In the genomic region with DNA sequence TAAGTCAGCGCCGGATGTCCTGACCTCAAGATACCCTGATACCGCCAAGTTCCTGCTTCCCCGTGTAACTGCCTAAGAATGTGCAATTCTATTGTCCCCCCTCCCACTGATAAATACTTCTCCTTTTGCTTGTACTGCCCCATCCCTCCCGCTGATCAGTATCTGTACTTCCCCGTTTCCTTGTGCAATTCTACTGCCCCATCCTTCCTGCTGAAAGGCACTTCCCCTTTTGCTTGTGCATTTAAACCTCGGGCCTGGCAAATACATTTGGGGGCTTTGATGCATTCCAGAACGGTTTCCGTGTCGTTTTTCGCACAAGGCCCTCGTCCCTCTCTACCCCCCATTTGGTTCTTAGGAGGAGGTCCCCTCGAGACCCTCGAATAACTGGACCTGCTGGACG, we compare ENCODE assay signal across 2 mouse cellular contexts. TPM values are rescaled to one million over a fixed set of nuclear protein-coding genes. Genes with fewer than 3 reads are reported as not detected.
"Had no signal": no experiment of that assay in that cellular context is flagged by ENCODE, and none has a peak within 500 bp of the region (broad histone marks: within the 10 kb centered on the region; RNA-seq: fewer than 3 reads in every experiment).

No protein-coding gene starts in this region.

RNA-seq across cellular contexts. Expression of a gene that starts 24.1 kb away (rescaled TPM):
- total RNA-seq: megakaryocyte, adult 5-6 weeks; monocyte, adult 5-6 weeks had no signal
